Mouse (Mus musculus): ENCODE measurements around the gene Nacad. TPM values are rescaled to one million over a fixed set of nuclear protein-coding genes. Genes with fewer than 3 reads are reported as not detected.
"Not testable (repeated sequence)": the region's sequence is repeated elsewhere in the genome, so short reads cannot be mapped to it uniquely, and the experiment has no call there.

The Nacad gene
- 28.4 and 29.3 TPM in 2 replicates for polyA plus RNA-seq (2014; fragmentation: Nextera tagmentation; extraction: Ambion mirVana)

DNA sequence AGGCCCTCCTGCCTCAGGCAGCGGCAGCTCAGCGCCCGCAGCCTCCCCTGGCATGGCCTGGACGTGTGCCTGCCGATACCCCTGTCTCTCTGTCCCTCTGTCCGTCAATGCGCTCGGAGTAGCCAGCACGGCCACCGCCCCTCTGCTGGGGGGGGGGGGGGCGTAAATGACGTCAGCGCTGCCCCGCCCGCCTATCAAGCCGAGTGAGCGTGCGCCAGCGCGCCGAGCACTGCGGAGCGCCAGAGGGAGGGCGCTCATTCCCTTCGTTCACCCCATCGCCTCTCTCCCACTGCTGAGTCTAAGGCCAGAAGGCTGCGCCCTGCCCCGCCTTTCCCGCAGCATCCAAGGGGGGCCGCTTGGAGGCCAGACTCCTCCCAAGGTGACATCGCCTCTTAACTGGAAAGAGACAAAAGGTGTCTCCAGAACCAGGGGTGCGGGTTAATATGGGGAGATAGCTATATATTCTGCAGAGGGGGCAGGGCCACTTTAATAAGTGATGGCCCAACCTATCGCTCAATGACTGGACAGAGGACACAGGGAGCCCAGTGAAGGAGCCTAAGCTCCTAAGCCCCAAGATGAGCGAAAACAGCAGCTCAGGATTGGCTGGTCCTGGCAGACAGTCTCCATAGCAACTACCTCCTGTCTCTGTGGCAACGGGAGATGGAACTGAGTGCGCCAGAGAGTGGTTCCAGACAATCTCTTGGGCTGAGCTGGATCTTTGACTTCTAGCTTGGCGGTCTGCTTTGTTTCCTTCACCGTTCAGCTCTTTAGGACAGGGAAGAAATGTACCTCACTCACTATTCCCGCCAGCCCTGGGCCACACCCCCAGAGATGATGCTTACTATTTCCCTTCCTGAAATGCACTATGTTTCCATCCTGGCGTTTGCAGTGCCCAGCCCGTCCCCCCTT, at the start of gene Nacad:
Gene Nacad (minus strand): TSS at position 563 of the 909 bp plus-strand sequence.
- H3K27me3 ChIP-seq (ENCODE audit: control insufficient read depth, insufficient read depth, low read length) = peaks cover 4% of the 10 kb centered on the region; the same call in 1 of the 2 replicates
- no peaks in the 10 kb centered on the region for H3K9me3 ChIP-seq (ENCODE audit: control insufficient read depth, low read length)
- ATAC-seq (replicated peaks; ENCODE audit: low FRiP score) = peak; percentile 91
- H3K27ac ChIP-seq (ENCODE audit: low read depth, low read length) = peak within 1 kb of the TSS; percentile 70
- H3K9ac ChIP-seq (ENCODE audit: low read length) = peak within 1 kb of the TSS; percentile 51
- DNase-seq (ENCODE audit: low spot score) = peak; percentile 79
- no peaks in the 10 kb centered on the region for H3K36me3 ChIP-seq (ENCODE audit: control insufficient read depth, insufficient read depth, low read length)
- WGBS = 4% methylated on average over 35 of the region's 41 CpGs
- peak within 1 kb of the TSS; percentile 71 for H3K4me2 ChIP-seq (ENCODE audit: low read depth, low read length, severe bottlenecking)
- H3K4me1 ChIP-seq (replicated peaks; ENCODE audit: control insufficient read depth, insufficient read depth, low read length) = peaks cover 18% of the 10 kb centered on the region
- H3K4me3 ChIP-seq (ENCODE audit: low read depth, low read length) = peak within 1 kb of the TSS; percentile 44

DNA sequence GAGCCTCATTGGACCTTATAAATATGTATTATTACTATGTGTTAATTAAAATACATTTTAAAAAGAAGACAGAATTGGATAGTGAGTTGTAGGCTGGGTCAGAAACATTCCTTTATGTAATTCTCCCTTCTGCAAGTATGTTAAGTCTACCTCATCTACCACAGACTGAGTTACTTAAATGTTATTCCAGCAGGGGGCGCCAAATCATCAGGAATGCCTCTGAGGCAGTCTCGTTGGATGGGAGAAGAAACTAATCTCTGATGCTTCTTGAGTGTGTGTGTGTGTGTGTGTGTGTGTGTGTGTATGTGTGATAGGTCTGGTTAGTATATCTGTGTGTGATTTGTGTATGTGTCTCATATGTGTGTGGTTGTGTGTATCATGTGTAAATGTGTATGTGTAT, 49.0 kb upstream of the Nacad start:
- Histone ChIP-seq H3K27ac (ENCODE audit: low read depth, low read length) (no peak overlapping the region), H3K4me3 (ENCODE audit: low read depth, low read length) (no peak overlapping the region), H3K4me2 (ENCODE audit: low read depth, low read length, severe bottlenecking) (no peak overlapping the region), H3K27me3 (ENCODE audit: control insufficient read depth, insufficient read depth, low read length) (no peaks in the 10 kb centered on the region), H3K9ac (ENCODE audit: low read length) (no peak overlapping the region), H3K36me3 (ENCODE audit: control insufficient read depth, insufficient read depth, low read length) (no peaks in the 10 kb centered on the region), H3K9me3 (ENCODE audit: control insufficient read depth, low read length) (no peaks in the 10 kb centered on the region), H3K4me1 (replicated peaks; ENCODE audit: control insufficient read depth, insufficient read depth, low read length) (no peaks in the 10 kb centered on the region)
- ATAC-seq (replicated peaks; ENCODE audit: low FRiP score) (peak; percentile 67), DNase-seq (ENCODE audit: low spot score) (peak; percentile 85)
- WGBS = 2% methylated on average over 2 of the region's 2 CpGs

DNA sequence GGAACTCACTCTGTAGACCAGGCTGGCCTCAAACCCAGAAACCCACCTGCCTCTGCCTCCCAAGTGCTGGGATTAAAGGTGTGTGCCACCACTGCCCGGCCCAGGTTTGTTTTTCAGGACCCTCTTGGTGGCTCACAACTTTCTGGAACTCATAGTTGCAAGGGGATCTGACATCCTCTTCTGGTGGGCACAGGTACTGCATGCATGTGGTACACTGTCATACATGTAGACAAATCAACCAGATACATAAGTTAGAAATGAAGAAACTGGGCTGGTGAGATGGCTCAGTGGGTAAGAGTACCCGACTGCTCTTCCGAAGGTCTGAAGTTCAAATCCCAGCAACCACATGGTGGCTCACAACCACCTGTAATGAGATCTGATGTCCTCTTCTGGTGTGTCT, 47.1 kb upstream of the Nacad start:
- H3K27me3 ChIP-seq (ENCODE audit: control insufficient read depth, insufficient read depth, low read length); H3K4me1 ChIP-seq (replicated peaks; ENCODE audit: control insufficient read depth, insufficient read depth, low read length); H3K9me3 ChIP-seq (ENCODE audit: control insufficient read depth, low read length); H3K4me3 ChIP-seq (ENCODE audit: low read depth, low read length); H3K9ac ChIP-seq (ENCODE audit: low read length); H3K27ac ChIP-seq (ENCODE audit: low read depth, low read length); ATAC-seq (replicated peaks; ENCODE audit: low FRiP score); H3K4me2 ChIP-seq (ENCODE audit: low read depth, low read length, severe bottlenecking); H3K36me3 ChIP-seq (ENCODE audit: control insufficient read depth, insufficient read depth, low read length): not testable (repeated sequence)
- WGBS = 86% methylated on average over 3 of the region's 3 CpGs
- peak; percentile 47 for DNase-seq (ENCODE audit: low spot score)

DNA sequence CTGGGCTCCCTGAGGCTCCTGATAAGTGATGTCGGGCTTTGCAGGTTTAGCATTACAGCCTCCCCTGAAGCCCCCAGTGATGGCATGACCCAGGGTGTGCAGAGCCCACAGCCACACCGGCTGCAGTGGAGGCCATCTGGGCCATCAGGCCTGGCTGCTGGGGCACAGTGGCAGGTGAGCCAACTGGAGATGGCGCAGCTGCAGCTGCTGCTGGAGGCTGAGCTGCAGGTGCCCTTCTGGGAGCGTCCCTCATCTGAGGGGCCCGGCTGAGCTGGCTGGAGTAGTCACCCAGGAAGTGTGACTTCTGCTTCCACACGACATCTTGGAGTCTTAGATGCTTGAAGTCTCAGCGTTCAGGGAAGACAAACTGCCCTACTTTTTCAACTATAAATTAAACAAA, 44.7 kb upstream of the Nacad start:
- Histone ChIP-seq H3K27me3 (ENCODE audit: control insufficient read depth, insufficient read depth, low read length) (no peaks in the 10 kb centered on the region), H3K9me3 (ENCODE audit: control insufficient read depth, low read length) (no peaks in the 10 kb centered on the region), H3K4me3 (ENCODE audit: low read depth, low read length) (no peak overlapping the region), H3K4me1 (replicated peaks; ENCODE audit: control insufficient read depth, insufficient read depth, low read length) (no peaks in the 10 kb centered on the region), H3K4me2 (ENCODE audit: low read depth, low read length, severe bottlenecking) (no peak overlapping the region), H3K36me3 (ENCODE audit: control insufficient read depth, insufficient read depth, low read length) (no peaks in the 10 kb centered on the region), H3K9ac (ENCODE audit: low read length) (no peak overlapping the region), H3K27ac (ENCODE audit: low read depth, low read length) (no peak overlapping the region)
- ATAC-seq (replicated peaks; ENCODE audit: low FRiP score) (no peak), DNase-seq (ENCODE audit: low spot score) (peak; percentile 46)
- WGBS = 68% methylated on average over 7 of the region's 7 CpGs

DNA sequence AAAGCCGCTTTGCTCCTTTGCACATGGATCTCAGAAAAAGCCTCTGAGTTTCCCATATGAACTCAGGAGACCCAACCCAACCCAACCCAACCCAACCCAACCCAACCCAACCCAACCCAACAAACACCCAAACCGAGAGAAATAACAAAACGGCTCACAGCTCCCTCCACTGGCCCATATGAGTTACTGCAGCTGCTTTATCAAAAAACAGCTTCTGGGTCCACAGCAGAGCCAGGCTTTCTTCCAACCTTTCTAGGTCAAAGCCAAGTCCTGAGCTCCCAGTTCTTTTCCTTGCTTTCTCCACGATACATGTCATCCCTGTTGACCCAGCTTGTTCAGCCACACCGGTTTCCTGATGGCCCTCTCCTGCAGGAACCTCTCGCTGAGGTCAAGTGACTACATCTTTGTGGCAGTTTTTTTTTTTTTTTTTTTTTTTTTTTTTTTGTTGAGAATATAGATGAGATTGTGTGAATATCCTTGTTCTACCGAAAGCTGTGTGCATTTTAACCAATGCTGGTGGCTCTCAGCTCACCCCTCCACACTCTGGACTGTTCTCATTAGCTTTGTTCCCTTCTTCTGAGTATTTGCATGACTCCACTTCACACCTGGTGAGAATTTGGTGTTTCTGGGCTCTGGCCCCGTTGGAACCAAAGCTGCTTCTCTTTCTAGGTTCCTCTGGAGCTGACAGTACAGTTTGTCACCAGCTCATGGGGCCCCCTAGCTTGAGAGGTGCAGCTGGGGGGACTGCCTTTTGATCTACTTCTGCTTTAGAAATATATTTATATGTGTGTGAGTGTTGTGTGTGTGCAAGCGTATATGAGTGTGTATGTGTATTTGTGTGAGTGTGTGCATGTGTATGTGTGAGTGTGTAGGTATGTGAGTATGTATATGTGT, 42.2 kb upstream of the Nacad start:
- no peak for ATAC-seq (replicated peaks; ENCODE audit: low FRiP score)

DNA sequence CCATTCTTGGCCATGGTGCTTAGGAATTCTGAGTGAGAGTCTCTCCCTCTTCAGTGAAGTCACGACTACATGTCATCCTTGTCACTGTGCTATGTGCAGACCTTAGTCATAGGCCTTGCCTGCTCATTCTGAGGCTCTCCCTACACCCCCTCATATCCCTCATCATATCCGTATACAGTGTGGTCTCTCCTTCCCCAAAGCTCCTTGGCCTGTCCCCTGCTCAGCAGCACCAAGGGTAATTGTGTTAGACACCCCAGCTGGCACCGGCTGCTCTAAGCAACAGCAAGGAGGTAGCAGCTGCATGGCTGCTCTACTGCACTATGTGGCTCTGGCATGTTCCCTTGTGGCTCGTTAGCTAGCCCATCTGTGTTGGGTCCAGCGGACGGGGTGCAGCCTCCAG, 38.7 kb upstream of the Nacad start:
- 78% methylated on average over 6 of the region's 6 CpGs for WGBS
- Histone ChIP-seq H3K9ac (ENCODE audit: low read length) (no peak overlapping the region), H3K27me3 (ENCODE audit: control insufficient read depth, insufficient read depth, low read length) (no peaks in the 10 kb centered on the region), H3K27ac (ENCODE audit: low read depth, low read length) (no peak overlapping the region), H3K4me2 (ENCODE audit: low read depth, low read length, severe bottlenecking) (no peak overlapping the region), H3K4me3 (ENCODE audit: low read depth, low read length) (no peak overlapping the region), H3K9me3 (ENCODE audit: control insufficient read depth, low read length) (no peaks in the 10 kb centered on the region), H3K4me1 (replicated peaks; ENCODE audit: control insufficient read depth, insufficient read depth, low read length) (no peaks in the 10 kb centered on the region), H3K36me3 (ENCODE audit: control insufficient read depth, insufficient read depth, low read length) (no peaks in the 10 kb centered on the region)
- ATAC-seq (replicated peaks; ENCODE audit: low FRiP score) (no peak), DNase-seq (ENCODE audit: low spot score) (no peak)

More for the DNA sequence above, 42.2 kb upstream of the Nacad start:
- Histone ChIP-seq H3K4me3 (ENCODE audit: low read depth, low read length) (no peak overlapping the region), H3K4me1 (replicated peaks; ENCODE audit: control insufficient read depth, insufficient read depth, low read length) (no peaks in the 10 kb centered on the region), H3K36me3 (ENCODE audit: control insufficient read depth, insufficient read depth, low read length) (no peaks in the 10 kb centered on the region), H3K27me3 (ENCODE audit: control insufficient read depth, insufficient read depth, low read length) (no peaks in the 10 kb centered on the region), H3K4me2 (ENCODE audit: low read depth, low read length, severe bottlenecking) (no peak overlapping the region), H3K9ac (ENCODE audit: low read length) (no peak overlapping the region), H3K27ac (ENCODE audit: low read depth, low read length) (no peak overlapping the region), H3K9me3 (ENCODE audit: control insufficient read depth, low read length) (no peaks in the 10 kb centered on the region)
- WGBS = 60% methylated on average over 9 of the region's 9 CpGs
- peak; percentile 21 for DNase-seq (ENCODE audit: low spot score)

DNA sequence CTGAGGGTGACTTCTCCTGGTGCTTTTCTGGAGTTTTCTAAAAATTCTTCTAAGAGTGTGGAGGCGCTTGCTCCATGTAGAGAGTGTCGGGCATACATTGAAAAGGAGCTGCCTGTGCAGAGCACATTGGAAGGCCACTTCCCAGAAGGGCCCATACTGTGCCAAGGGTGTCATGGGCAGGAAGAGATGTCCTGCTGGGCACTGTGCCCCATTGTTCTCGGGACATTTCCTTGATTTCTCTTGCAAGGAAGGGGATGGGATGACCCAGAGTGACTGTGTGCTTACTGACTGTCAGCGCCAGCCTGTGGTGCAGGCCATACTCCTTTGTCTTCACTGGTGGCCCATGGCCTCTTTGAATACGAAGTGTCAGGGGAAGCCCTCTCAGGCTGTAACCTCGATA, 33.2 kb upstream of the Nacad start:
- ATAC-seq (replicated peaks; ENCODE audit: low FRiP score) (no peak), DNase-seq (ENCODE audit: low spot score) (peak; percentile 40)
- Histone ChIP-seq H3K9me3 (ENCODE audit: control insufficient read depth, low read length) (no peaks in the 10 kb centered on the region), H3K36me3 (ENCODE audit: control insufficient read depth, insufficient read depth, low read length) (no peaks in the 10 kb centered on the region), H3K27me3 (ENCODE audit: control insufficient read depth, insufficient read depth, low read length) (no peaks in the 10 kb centered on the region), H3K4me3 (ENCODE audit: low read depth, low read length) (no peak overlapping the region), H3K27ac (ENCODE audit: low read depth, low read length) (no peak overlapping the region), H3K4me2 (ENCODE audit: low read depth, low read length, severe bottlenecking) (no peak overlapping the region), H3K9ac (ENCODE audit: low read length) (no peak overlapping the region), H3K4me1 (replicated peaks; ENCODE audit: control insufficient read depth, insufficient read depth, low read length) (no peaks in the 10 kb centered on the region)
- WGBS = 82% methylated on average over 6 of the region's 6 CpGs

DNA sequence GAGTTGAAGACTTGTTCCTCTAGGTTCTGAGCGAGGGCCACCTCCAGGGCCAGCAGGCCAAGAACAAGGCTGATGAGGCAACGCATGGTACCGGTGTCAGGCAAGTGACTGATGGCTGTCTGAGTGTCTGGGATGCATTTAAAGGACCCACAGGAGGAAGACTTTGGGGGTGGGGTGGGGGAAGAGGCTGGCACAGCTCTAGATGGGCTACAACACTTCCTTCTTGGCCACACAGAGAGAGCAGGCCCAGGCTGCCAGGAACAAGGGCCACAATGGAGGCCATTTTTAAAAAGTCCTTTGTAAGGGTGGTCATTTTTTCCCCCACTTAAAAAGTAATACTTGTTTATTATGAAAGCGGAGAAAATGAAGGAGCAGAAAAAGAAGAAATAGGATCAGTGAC, 32.7 kb upstream of the Nacad start, which contains the start of gene Wap:
Gene Wap (minus strand): TSS at position 101 of the 400 bp plus-strand sequence.
- no peak within 1 kb of the TSS for H3K4me2 ChIP-seq (ENCODE audit: low read depth, low read length, severe bottlenecking)
- DNase-seq (ENCODE audit: low spot score) (peak; percentile 39), ATAC-seq (replicated peaks; ENCODE audit: low FRiP score) (no peak)
- H3K27me3 ChIP-seq (ENCODE audit: control insufficient read depth, insufficient read depth, low read length) = no peaks in the 10 kb centered on the region
- no peaks in the 10 kb centered on the region for H3K4me1 ChIP-seq (replicated peaks; ENCODE audit: control insufficient read depth, insufficient read depth, low read length)
- H3K9ac ChIP-seq (ENCODE audit: low read length) = no peak within 1 kb of the TSS
- H3K9me3 ChIP-seq (ENCODE audit: control insufficient read depth, low read length) = no peaks in the 10 kb centered on the region
- H3K27ac ChIP-seq (ENCODE audit: low read depth, low read length) = no peak within 1 kb of the TSS
- H3K36me3 ChIP-seq (ENCODE audit: control insufficient read depth, insufficient read depth, low read length) = no peaks in the 10 kb centered on the region
- no peak within 1 kb of the TSS for H3K4me3 ChIP-seq (ENCODE audit: low read depth, low read length)
- WGBS = 91% methylated on average over 4 of the region's 4 CpGs

Data from forebrain, embryonic 11.5 days (tissue).